In genomic region chr11:73284351-73284750, GRCm38 (mm10) we compare ENCODE assay signal across 19 mouse cellular contexts. TPM values are rescaled to one million over a fixed set of nuclear protein-coding genes. Genes with fewer than 3 reads are reported as not detected.
DNase-seq lines count a peak whose midpoint lies in the region; ATAC-seq and TF ChIP-seq lines count a peak whose summit lies in the region.
"Had no signal": no experiment of that assay in that cellular context is flagged by ENCODE, and none has a peak within 500 bp of the region (broad histone marks: within the 10 kb centered on the region; RNA-seq: fewer than 3 reads in every experiment).

No protein-coding gene starts in this region.

- H3K9ac ChIP-seq in kidney, postnatal 0 days (ENCODE audit: low read depth, low read length): no peak overlapping the region
- H3K9ac ChIP-seq: neural tube, embryonic 12.5 days had no signal

- H3K9me3 ChIP-seq in kidney, postnatal 0 days (replicated peaks; ENCODE audit: low read length): no peaks in the 10 kb centered on the region
- no peaks in the 10 kb centered on the region for H3K9me3 ChIP-seq in limb, embryonic 10.5 days (replicated peaks)
- H3K9me3 ChIP-seq: midbrain, embryonic 10.5 days; neural tube, embryonic 12.5 days had no signal

- no peak for TF ChIP-seq CTCF in kidney, postnatal 0 days (IDR thresholded peaks at IDR 0.05; ENCODE audit: low read depth)

- H3K27me3 ChIP-seq in kidney, postnatal 0 days (ENCODE audit: insufficient read depth, low read length): no peaks in the 10 kb centered on the region
- no peaks in the 10 kb centered on the region for H3K27me3 ChIP-seq in limb, embryonic 10.5 days (ENCODE audit: low read depth, poor library complexity, severe bottlenecking)
- H3K27me3 ChIP-seq: neural tube, embryonic 12.5 days; Patski had no signal

- H3K4me2 ChIP-seq in kidney, postnatal 0 days (ENCODE audit: low read length): no peak overlapping the region
- H3K4me2 ChIP-seq: neural tube, embryonic 12.5 days had no signal

- no peak for ATAC-seq in kidney, postnatal 0 days (replicated peaks; ENCODE audit: low FRiP score, low read depth)
- no peak for ATAC-seq in megakaryocyte progenitor cell, adult 5-6 weeks (replicated peaks; ENCODE audit: poor library complexity)
- ATAC-seq: forebrain, embryonic 16.5 days; inflammation-experienced regulatory T-cells, adult 6 months; Patski had no signal

- no peak overlapping the region for H3K4me3 ChIP-seq in kidney, postnatal 0 days (replicated peaks; ENCODE audit: low read depth, low read length)
- H3K4me3 ChIP-seq in limb, embryonic 10.5 days: no peak overlapping the region
- H3K4me3 ChIP-seq: midbrain, embryonic 10.5 days; neural tube, embryonic 12.5 days had no signal

- H3K36me3 ChIP-seq in kidney, postnatal 0 days (ENCODE audit: insufficient read depth, low read length): no peaks in the 10 kb centered on the region
- no peaks in the 10 kb centered on the region for H3K36me3 ChIP-seq in limb, embryonic 10.5 days
- H3K36me3 ChIP-seq: midbrain, embryonic 10.5 days; neural tube, embryonic 12.5 days had no signal

- no peaks in the 10 kb centered on the region for H3K4me1 ChIP-seq in kidney, postnatal 0 days (replicated peaks; ENCODE audit: insufficient read depth, low read length)
- peaks cover 41% of the 10 kb centered on the region for H3K4me1 ChIP-seq in limb, embryonic 10.5 days
- H3K4me1 ChIP-seq: neural tube, embryonic 12.5 days had no signal

- intact Hi-C loops in left cerebral cortex, postnatal 14 days (cut with DNase I): no loop called here

- DNase-seq in embryo, embryonic 11 days: peak; percentile 11
- DNase-seq in embryo, embryonic 10 days (ENCODE audit: low spot score): no peak
- peak; percentile 54 for DNase-seq in kidney, postnatal 0 days (ENCODE audit: low spot score)
- no peak for DNase-seq in kidney, postnatal 25 days
- DNase-seq in 3T3-L1 (ENCODE audit: low read depth, low spot score): peak; percentile 84
- no peak for DNase-seq in limb, embryonic 10.5 days (ENCODE audit: low spot score)
- no peak for DNase-seq in left cerebral cortex, postnatal 14 days (ENCODE audit: low spot score in 2 of 2)
- DNase-seq: liver; thymus, postnatal 36 days had no signal

- H3K27ac ChIP-seq in kidney, postnatal 0 days: peak overlapping the region; percentile 5; the same call in 1 of the 2 replicates
- peak overlapping the region; percentile 36; the same call in 1 of the 2 replicates for H3K27ac ChIP-seq in limb, embryonic 10.5 days
- H3K27ac ChIP-seq: midbrain, embryonic 10.5 days; neural tube, embryonic 12.5 days had no signal

RNA-seq across cellular contexts. Expression of gene Trpv3, which starts 17.2 kb away (rescaled TPM):
- polyA plus RNA-seq in kidney, postnatal 0 days (2015; fragmentation: Nextera tagmentation; extraction: Ambion mirVana): 0.16 and 0.19 TPM in 2 replicates
- polyA plus RNA-seq in limb, embryonic 10.5 days (2016; fragmentation: Nextera tagmentation; extraction: Ambion mirVana): 0.06 TPM in 1 of 2 replicates, not detected in the other
- not detected in 2 replicates for total RNA-seq in megakaryocyte progenitor cell, adult 5-6 weeks (2015)
- total RNA-seq in megakaryocyte progenitor cell, adult 5-6 weeks (2017): not detected in 2 replicates
- total RNA-seq in left cerebral cortex, postnatal 14 days (2021): under 1 TPM; 0.17 to 0.35 TPM
- polyA plus RNA-seq: forebrain, embryonic 16.5 days; inflammation-experienced regulatory T-cells, adult 6 months; midbrain, embryonic 10.5 days had no signal

RNA-seq across cellular contexts. Expression of gene Aspa, which starts 45.0 kb away (rescaled TPM):
- polyA plus RNA-seq in kidney, postnatal 0 days (2015; fragmentation: Nextera tagmentation; extraction: Ambion mirVana): 62.8 and 68.6 TPM in 2 replicates
- polyA plus RNA-seq in limb, embryonic 10.5 days (2016; fragmentation: Nextera tagmentation; extraction: Ambion mirVana): 0.10 TPM in 1 of 2 replicates, not detected in the other
- total RNA-seq in megakaryocyte progenitor cell, adult 5-6 weeks (2015): not detected in 2 replicates
- 1.9 TPM in 1 of 2 replicates, not detected in the other for total RNA-seq in megakaryocyte progenitor cell, adult 5-6 weeks (2017)
- 1 to 10 TPM; 3.2 to 4.0 TPM for total RNA-seq in left cerebral cortex, postnatal 14 days (2021)
- polyA plus RNA-seq: inflammation-experienced regulatory T-cells, adult 6 months; midbrain, embryonic 10.5 days had no signal

RNA-seq across cellular contexts. Expression of gene Gm49340, which starts 45.2 kb away (rescaled TPM):
- polyA plus RNA-seq in kidney, postnatal 0 days (2015; fragmentation: Nextera tagmentation; extraction: Ambion mirVana): not detected in 2 replicates
- polyA plus RNA-seq in limb, embryonic 10.5 days (2016; fragmentation: Nextera tagmentation; extraction: Ambion mirVana): not detected in 2 replicates
- not detected in 2 replicates for total RNA-seq in megakaryocyte progenitor cell, adult 5-6 weeks (2015)
- total RNA-seq in megakaryocyte progenitor cell, adult 5-6 weeks (2017): not detected in 2 replicates
- total RNA-seq in left cerebral cortex, postnatal 14 days (2021): not detected
- total RNA-seq: adrenal gland, postnatal 4 days; layer of hippocampus, adult 18-20 months had no signal
- polyA plus RNA-seq: forebrain, embryonic 16.5 days; heart, embryonic 16.5 days; inflammation-experienced regulatory T-cells, adult 6 months; midbrain, embryonic 10.5 days; neural tube, embryonic 12.5 days; Patski; spleen, adult 2 months had no signal

RNA-seq across cellular contexts. Expression of gene Spata22, which starts 45.2 kb away (rescaled TPM):
- 0.26 and 0.28 TPM in 2 replicates for polyA plus RNA-seq in kidney, postnatal 0 days (2015; fragmentation: Nextera tagmentation; extraction: Ambion mirVana)
- not detected in 2 replicates for polyA plus RNA-seq in limb, embryonic 10.5 days (2016; fragmentation: Nextera tagmentation; extraction: Ambion mirVana)
- not detected in 2 replicates for total RNA-seq in megakaryocyte progenitor cell, adult 5-6 weeks (2015)
- total RNA-seq in megakaryocyte progenitor cell, adult 5-6 weeks (2017): not detected in 2 replicates
- not detected for total RNA-seq in left cerebral cortex, postnatal 14 days (2021)
- total RNA-seq: layer of hippocampus, adult 18-20 months had no signal
- polyA plus RNA-seq: forebrain, embryonic 16.5 days; heart, embryonic 16.5 days; inflammation-experienced regulatory T-cells, adult 6 months; midbrain, embryonic 10.5 days; neural tube, embryonic 12.5 days; spleen, adult 2 months had no signal

RNA-seq across cellular contexts. Expression of gene Trpv1, which starts 50.3 kb away (rescaled TPM):
- polyA plus RNA-seq in kidney, postnatal 0 days (2015; fragmentation: Nextera tagmentation; extraction: Ambion mirVana): not detected in 2 replicates
- 0.26 TPM in 1 of 2 replicates, not detected in the other for polyA plus RNA-seq in limb, embryonic 10.5 days (2016; fragmentation: Nextera tagmentation; extraction: Ambion mirVana)
- total RNA-seq in megakaryocyte progenitor cell, adult 5-6 weeks (2015): not detected in 2 replicates
- not detected in 2 replicates for total RNA-seq in megakaryocyte progenitor cell, adult 5-6 weeks (2017)
- under 1 TPM; 0.13 to 0.42 TPM for total RNA-seq in left cerebral cortex, postnatal 14 days (2021)
- polyA plus RNA-seq: forebrain, embryonic 16.5 days; inflammation-experienced regulatory T-cells, adult 6 months; midbrain, embryonic 10.5 days; Patski; spleen, adult 2 months had no signal

Comparison
In these comparisons a context has a peak if more than half of its experiments do, and no peak if none do; other contexts are left out.
1. DNase-seq: peak in embryo, embryonic 11 days (single experiment), kidney, postnatal 0 days (single experiment) and 3T3-L1 (single experiment); none in embryo, embryonic 10 days (single experiment), kidney, postnatal 25 days (0 of 2), limb, embryonic 10.5 days (single experiment) and left cerebral cortex, postnatal 14 days (0 of 2).